Mouse (Mus musculus) neural tube, embryonic 11.5 days (tissue): ENCODE measurements around the gene Fbxo47. TPM values are rescaled to one million over a fixed set of nuclear protein-coding genes. Genes with fewer than 3 reads are reported as not detected.

Experiments
- ATAC-seq: fragments of 200-750 bp; cut with Nextera tagmentation; 2 replicates; pipeline ENCODE4 v1.8.0; 2017; ENCODE audit warnings: moderate number of reproducible peaks, mild to moderate bottlenecking, moderate TSS enrichment, moderate library complexity; ENCODE audit not compliant: insufficient read depth, low FRiP score, low TSS enrichment
- DNase-seq: peaks from one replicate; pipeline ENCODE4 v3.0.0-alpha.2; 2015; ENCODE audit warnings: low spot score
- H3K27ac ChIP-seq: fragments of 300-500 bp; sonication (generic); 2 replicates; pipeline ENCODE4 v1.5.1; 2014; ENCODE audit warnings: low read depth, mild to moderate bottlenecking, low read length
- H3K27me3 ChIP-seq: fragments of 300-500 bp; sonication (generic); 2 replicates; pipeline ENCODE4 v1.6.1; 2014; ENCODE audit warnings: mild to moderate bottlenecking, low read length, mixed read lengths; ENCODE audit not compliant: control insufficient read depth, insufficient read depth
- H3K36me3 ChIP-seq: fragments of 300-500 bp; sonication (generic); 2 replicates; pipeline ENCODE4 v1.6.1; 2014; ENCODE audit warnings: mild to moderate bottlenecking, low read length, moderate library complexity, mixed read lengths; ENCODE audit not compliant: control insufficient read depth, insufficient read depth
- H3K4me1 ChIP-seq: fragments of 300-500 bp; sonication (generic); 2 replicates; pipeline ENCODE4 v1.6.1; 2014; ENCODE audit warnings: low read length, mixed read lengths; ENCODE audit not compliant: control insufficient read depth, insufficient read depth
- H3K4me2 ChIP-seq: fragments of 300-500 bp; sonication (generic); 2 replicates; pipeline ENCODE4 v1.6.1; 2014; ENCODE audit warnings: low read depth, mild to moderate bottlenecking, moderate library complexity
- H3K4me3 ChIP-seq: fragments of 300-500 bp; sonication (generic); 2 replicates; pipeline ENCODE4 v1.5.1; 2014; ENCODE audit warnings: low read depth, low read length
- H3K9ac ChIP-seq: fragments of 300-500 bp; sonication (generic); 2 replicates; pipeline ENCODE4 v1.6.1; 2014; ENCODE audit warnings: mild to moderate bottlenecking, low read length
- H3K9me3 ChIP-seq: fragments of 300-500 bp; sonication (generic); 2 replicates; pipeline ENCODE4 v1.6.1; 2016; ENCODE audit warnings: low read length; ENCODE audit not compliant: control insufficient read depth
- WGBS: fragments of 180-500 bp; shearing (Covaris S2); extraction: QIAGEN DNeasy Blood & Tissue Kit; methylation state at CpG from one replicate; pipeline ENCODE4 v1.1.7; 2014; 5-methylcytosine and 5-hydroxymethylcytosine counted together
- polyA plus RNA-seq: library from polyadenylated mRNA; unstranded; fragments of >200 nt; fragmentation: Nextera tagmentation; extraction: Ambion mirVana; gene quantifications from 2 replicates; pipeline ENCODE4 v1.2.1, GENCODE M21; 2014

Gene Fbxo47
- polyA plus RNA-seq, 1 experiment from 2014 or later = 0.53 TPM

DNA sequence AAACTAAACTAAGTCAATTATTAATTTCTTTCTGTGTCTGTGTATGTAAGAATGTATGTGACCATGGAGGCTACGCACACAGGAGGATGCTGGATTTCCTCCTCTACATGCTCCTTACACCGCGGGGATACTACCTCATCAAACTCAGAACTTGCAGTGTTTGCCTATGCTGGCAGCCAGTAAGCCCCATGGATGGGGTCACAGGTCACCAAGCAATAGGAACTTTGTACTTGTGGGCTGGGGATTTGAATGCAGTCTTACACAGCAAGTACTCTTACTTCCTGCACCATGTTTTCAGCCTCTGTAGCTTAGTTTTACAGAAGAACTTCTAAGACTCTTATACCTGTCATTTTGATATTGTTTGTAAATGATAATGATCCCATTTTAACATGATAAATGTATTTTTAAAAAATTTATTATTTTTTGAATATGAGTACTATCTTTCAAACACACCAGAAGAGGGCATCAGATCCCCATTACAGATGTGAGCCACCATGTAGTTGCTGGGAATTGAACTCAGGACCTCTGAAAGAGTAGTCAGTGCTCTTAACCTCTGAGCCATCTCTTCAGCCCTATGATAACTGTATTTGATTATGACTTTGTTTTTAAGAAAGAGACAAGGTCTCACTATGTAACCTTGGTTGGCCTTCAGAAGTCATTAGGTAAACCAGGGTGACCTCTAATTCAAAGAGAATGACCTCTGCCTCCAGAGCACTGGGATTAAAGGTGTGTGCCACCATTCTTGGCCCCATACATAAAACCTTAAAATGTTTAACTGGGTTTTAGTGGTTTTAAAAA, 17.7 kb downstream of the Fbxo47 start:
- DNase-seq = no peak
- no peak overlapping the region for H3K27ac ChIP-seq
- no peaks in the 10 kb centered on the region for H3K27me3 ChIP-seq
- H3K9ac ChIP-seq = no peak overlapping the region
- 85% methylated on average over 3 of the region's 3 CpGs for WGBS
- no peaks in the 10 kb centered on the region for H3K36me3 ChIP-seq
- no peak for ATAC-seq
- H3K4me3 ChIP-seq = no peak overlapping the region
- H3K9me3 ChIP-seq = no peaks in the 10 kb centered on the region
- no peaks in the 10 kb centered on the region for H3K4me1 ChIP-seq
- H3K4me2 ChIP-seq = no peak overlapping the region

DNA sequence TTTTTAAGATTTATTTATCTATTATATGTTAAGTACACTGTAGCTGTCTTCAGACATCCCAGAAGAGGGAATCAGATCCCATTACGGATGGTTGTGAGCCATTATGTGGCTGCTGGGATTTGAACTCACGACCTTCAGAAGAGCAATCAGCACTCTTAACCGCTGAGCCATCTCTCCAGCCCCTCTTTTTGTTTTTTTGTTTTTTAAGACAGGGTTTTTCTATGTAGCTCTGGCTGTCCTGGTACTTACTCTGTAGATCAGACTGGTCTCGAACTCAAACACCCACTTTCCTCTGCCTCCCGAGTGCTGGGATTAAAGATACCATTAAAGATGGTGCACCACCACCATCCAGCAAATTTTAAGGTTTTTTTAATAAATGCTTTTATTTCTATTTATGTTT, 18.5 kb downstream of the Fbxo47 start:
- no peak for DNase-seq
- H3K4me1 ChIP-seq = no peaks in the 10 kb centered on the region
- H3K9ac ChIP-seq = no peak overlapping the region
- H3K4me2 ChIP-seq = no peak overlapping the region
- no peak for ATAC-seq
- no peak overlapping the region for H3K27ac ChIP-seq
- no peaks in the 10 kb centered on the region for H3K27me3 ChIP-seq
- no peaks in the 10 kb centered on the region for H3K36me3 ChIP-seq
- H3K4me3 ChIP-seq = no peak overlapping the region
- H3K9me3 ChIP-seq = no peaks in the 10 kb centered on the region
- 93% methylated on average over 5 of the region's 5 CpGs for WGBS

DNA sequence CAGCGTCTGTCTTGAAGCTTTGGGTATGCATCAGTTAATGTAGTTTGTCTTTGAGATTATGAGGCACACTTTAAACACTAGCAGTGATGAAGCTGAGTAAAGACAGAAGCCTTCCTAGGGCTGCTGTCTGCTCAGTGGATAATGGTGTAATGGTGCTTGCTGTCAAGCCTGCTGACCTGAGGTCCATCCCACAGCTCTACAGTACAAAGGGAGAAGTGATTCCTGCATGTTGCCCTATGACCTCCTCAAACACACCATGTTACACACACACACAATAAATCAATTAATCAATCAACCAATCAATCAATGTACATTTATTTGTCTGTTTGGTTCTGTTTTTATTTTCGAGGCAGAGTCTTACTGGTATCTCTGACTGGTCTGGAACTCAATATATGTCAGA, 21.8 kb downstream of the Fbxo47 start:
- WGBS = 80% methylated on average over 2 of the region's 2 CpGs
- no peaks in the 10 kb centered on the region for H3K36me3 ChIP-seq
- no peaks in the 10 kb centered on the region for H3K4me1 ChIP-seq
- no peak overlapping the region for H3K9ac ChIP-seq
- no peak overlapping the region for H3K4me3 ChIP-seq
- no peak overlapping the region for H3K27ac ChIP-seq
- H3K9me3 ChIP-seq = no peaks in the 10 kb centered on the region
- no peaks in the 10 kb centered on the region for H3K27me3 ChIP-seq
- DNase-seq (no peak), ATAC-seq (no peak)
- no peak overlapping the region for H3K4me2 ChIP-seq

DNA sequence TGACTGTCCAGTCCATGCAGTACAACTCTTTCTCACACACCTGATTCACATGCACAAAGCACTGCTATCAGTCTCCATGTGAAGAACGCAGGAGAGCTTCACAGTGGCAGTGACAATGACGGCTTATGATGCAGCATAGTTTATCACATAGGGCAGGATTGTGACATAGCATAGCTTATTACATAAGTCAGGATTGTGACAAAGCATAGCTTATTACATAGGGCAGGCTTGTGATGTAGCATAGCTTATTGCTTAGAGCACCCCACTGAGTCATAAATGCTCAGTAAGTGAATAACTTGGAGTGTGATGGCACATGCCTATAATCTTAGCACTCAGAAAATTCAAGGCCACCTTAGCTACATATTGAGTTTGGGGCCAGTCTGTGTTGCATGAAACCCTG, 28.5 kb downstream of the Fbxo47 start:
- Histone ChIP-seq H3K36me3 (no peaks in the 10 kb centered on the region), H3K4me3 (no peak overlapping the region), H3K27ac (no peak overlapping the region), H3K9me3 (no peaks in the 10 kb centered on the region), H3K4me2 (no peak overlapping the region), H3K27me3 (no peaks in the 10 kb centered on the region), H3K9ac (no peak overlapping the region), H3K4me1 (no peaks in the 10 kb centered on the region)
- no peak for DNase-seq
- WGBS = 97% methylated on average over 2 of the region's 2 CpGs
- no peak for ATAC-seq

DNA sequence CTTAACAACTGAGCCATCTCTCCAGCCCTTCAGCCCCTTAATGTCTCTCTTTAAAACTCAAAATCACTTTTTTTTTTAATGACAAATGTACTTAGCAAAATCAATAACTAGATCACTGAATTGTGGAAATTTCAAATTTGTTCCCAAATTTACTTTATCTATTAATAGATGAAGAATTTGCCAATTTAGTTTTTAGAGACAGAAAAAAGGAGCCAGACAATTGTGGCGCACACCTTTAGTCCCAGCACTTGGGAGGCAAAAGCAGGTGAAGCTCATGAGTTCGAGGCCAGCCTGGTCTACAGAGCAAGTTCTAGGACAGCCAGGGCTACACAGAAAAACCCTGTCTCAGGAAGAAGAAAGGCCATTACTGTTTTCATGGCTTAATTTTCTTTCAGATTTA, 32.4 kb downstream of the Fbxo47 start:
- no peak for DNase-seq
- no peak overlapping the region for H3K27ac ChIP-seq
- H3K9ac ChIP-seq = no peak overlapping the region
- ATAC-seq = no peak
- no peaks in the 10 kb centered on the region for H3K4me1 ChIP-seq
- 87% methylated on average over 2 of the region's 2 CpGs for WGBS
- H3K36me3 ChIP-seq = no peaks in the 10 kb centered on the region
- no peak overlapping the region for H3K4me2 ChIP-seq
- H3K9me3 ChIP-seq = no peaks in the 10 kb centered on the region
- no peaks in the 10 kb centered on the region for H3K27me3 ChIP-seq
- no peak overlapping the region for H3K4me3 ChIP-seq

DNA sequence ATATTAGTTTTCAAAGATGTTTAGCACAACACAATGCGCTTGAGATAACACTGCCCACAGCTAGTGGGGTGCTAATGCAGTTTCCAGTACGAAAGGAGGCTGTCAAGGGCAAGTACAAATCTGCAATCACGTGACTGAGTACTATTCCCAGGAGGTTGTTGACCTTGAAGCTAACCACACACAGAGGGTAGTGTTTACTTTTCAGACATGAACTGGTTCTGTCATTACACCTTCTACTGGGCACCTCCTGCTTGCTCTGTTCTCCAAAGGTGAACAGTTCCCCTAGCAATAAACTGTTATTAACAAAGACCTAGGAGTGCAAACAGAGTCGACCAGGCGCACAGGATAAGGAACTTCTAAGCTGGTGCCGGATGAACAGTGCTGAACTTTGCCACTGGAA, 33.6 kb downstream of the Fbxo47 start:
- 65% methylated on average over 6 of the region's 6 CpGs for WGBS
- DNase-seq (no peak), ATAC-seq (no peak)

DNA sequence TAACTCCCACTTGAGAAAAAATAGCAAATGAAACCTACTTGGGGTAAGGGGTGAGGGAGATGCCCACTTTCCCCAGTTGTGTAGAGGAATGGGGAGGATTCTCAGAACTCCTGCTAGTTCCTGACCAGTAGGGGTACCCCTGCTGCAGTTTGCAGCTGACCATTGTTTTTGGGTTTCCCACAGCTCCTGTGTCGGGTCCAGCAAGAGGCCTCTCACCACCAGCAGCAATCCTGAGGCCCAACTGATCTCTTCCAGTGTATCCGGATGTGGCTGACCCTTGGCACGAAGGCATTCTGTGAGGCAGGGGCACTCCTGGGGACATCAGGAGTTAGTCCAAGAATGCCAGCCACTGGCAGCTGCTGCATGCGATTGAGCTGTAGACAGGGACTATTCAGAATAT, 42.0 kb downstream of the Fbxo47 start:
- DNase-seq = peak; percentile 12
- no peak for ATAC-seq
- H3K4me2 ChIP-seq = peak overlapping the region; percentile 61

More for the DNA sequence above, 33.6 kb downstream of the Fbxo47 start:
- H3K4me2 ChIP-seq = no peak overlapping the region
- H3K27ac ChIP-seq = no peak overlapping the region
- no peak overlapping the region for H3K9ac ChIP-seq
- no peaks in the 10 kb centered on the region for H3K27me3 ChIP-seq
- H3K4me1 ChIP-seq = no peaks in the 10 kb centered on the region
- H3K9me3 ChIP-seq = no peaks in the 10 kb centered on the region
- H3K36me3 ChIP-seq = no peaks in the 10 kb centered on the region
- H3K4me3 ChIP-seq = no peak overlapping the region

DNA sequence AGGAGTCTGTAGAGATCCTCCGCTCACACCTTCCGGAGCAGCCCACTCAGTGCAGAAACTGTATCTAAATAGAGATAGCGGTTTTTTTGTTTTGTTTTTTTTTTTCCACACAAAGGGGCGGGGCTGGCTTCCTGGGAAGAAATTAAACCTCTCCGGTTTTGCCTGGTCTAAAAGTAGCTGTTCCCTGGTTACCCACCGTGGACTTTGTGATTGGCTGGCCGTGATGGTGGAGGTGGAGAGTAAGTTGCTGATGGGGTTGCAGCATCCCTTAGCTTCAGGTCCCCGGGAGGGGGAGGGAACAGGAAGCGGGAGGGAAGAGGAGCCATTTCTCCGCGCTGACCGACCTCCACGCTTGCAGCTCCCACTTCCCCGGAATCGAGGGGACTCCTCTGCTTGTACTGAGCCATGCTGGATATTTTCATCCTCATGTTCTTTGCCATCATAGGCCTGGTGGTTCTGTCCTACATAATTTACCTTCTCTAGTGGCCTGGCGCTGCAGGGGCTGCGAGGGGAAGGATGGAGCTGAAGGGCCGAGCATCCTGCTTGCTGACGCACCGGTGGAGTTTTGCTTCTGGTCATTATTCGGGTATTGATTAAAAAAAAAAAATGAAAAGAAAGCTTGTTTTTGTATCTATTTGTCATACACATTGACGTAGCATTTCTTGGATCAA, 42.8 kb downstream of the Fbxo47 start:
- peak; percentile 79 for ATAC-seq
- Histone ChIP-seq H3K4me2 (peak overlapping the region; percentile 61), H3K27me3 (no peaks in the 10 kb centered on the region), H3K9me3 (no peaks in the 10 kb centered on the region), H3K27ac (peak overlapping the region; percentile 70), H3K4me1 (peaks cover 10% of the 10 kb centered on the region), H3K4me3 (peak overlapping the region; percentile 52), H3K36me3 (peaks cover 5% of the 10 kb centered on the region; the same call in 1 of the 2 replicates), H3K9ac (peak overlapping the region; percentile 67)
- WGBS = 1% methylated on average over 22 of the region's 22 CpGs
- peak; percentile 84 for DNase-seq

More for the DNA sequence above, 42.0 kb downstream of the Fbxo47 start:
- no peaks in the 10 kb centered on the region for H3K27me3 ChIP-seq
- H3K9me3 ChIP-seq = no peaks in the 10 kb centered on the region
- H3K9ac ChIP-seq = peak overlapping the region; percentile 38
- 43% methylated on average over 4 of the region's 4 CpGs for WGBS
- peak overlapping the region; percentile 52 for H3K4me3 ChIP-seq
- 0 out of 2 replicates have a peak, but pooled peaks cover 3% of the 10 kb centered on the region for H3K36me3 ChIP-seq
- no peak overlapping the region for H3K27ac ChIP-seq
- H3K4me1 ChIP-seq = peaks cover 10% of the 10 kb centered on the region
